Mouse (Mus musculus) cerebellum, postnatal 4 days (tissue): ENCODE measurements around the gene Klhl6.
"Not testable (repeated sequence)": the region's sequence is repeated elsewhere in the genome, so short reads cannot be mapped to it uniquely, and the experiment has no call there.

Source experiments
- DNase-seq, 2 experiments: peaks; one replicate each; pipeline ENCODE4 v3.0.0; 2022; ENCODE audit warnings: low spot score in 2 of 2, mixed read lengths in 1 of 2

The Klhl6 gene

DNA sequence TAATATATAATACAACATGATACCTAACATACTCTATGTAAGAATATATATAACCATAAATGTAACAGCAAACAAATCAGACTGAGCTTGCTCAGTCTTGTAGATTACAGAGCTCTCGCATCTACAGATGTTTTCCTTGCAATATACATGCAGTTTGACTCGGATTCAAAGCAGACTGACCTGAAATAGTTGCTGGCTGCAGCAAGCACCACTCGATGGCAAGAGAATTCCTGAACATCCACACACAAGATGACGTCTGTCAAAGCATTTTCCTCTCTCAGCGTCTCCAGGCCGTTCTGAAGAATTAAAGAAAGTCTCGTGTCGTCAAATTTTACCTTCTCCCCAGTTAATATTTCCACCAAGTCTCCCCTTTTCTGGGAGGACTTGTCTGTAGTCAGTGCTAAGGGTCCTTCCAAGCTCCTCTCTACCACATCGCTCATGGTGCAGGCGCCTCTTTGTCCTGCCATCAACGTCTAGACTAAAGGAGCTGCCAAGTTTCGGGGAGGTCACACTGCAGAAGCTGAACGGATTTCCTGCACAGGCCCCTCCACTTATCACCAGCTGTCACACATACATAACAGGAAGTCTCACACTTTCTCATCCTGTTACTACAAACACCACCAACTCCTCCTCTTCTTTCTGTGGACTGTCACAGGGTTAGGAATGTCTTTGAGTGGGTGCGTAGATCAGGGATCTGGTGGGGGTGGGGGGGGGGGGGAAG lies at the start of gene Klhl6:
Gene Klhl6 (minus strand): TSS at position 501 of the 721 bp plus-strand sequence.
- DNase-seq: no peak

DNA sequence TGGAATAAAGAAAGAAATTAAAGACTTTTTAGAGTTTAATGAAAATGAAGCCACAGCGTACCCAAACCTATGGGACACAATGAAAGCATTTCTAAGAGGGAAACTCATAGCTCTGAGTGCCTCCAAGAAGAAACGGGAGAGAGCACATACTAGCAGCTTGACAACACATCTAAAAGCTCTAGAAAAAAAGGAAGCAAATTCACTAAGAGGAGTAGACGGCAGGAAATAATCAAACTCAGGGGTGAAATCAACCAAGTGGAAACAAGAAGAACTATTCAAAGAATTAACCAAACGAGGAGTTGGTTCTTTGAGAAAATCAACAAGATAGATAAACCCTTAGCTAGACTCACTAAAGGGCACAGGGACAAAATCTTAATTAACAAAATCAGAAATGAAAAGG lies 44.4 kb upstream of the Klhl6 start:
- DNase-seq: not testable (repeated sequence)

DNA sequence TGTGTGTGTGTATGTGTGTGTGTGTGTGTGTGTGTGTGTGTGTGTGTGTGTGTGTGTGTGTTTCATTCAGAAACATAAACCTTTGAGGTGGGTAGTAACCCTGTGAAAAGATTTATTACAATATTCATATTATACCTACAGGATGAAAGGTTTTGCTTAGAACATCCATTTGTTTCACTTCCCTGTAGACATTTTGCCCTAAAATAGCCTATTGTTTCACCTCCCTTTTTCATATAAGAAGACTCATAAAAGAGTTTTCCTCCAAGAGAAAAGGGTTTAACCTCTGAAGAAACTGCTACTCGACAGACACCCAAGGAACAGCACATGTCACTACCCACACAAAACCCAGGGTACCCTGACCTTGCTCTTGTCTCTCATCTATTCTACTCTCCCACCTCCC lies 40.0 kb upstream of the Klhl6 start:
- no peak for DNase-seq

DNA sequence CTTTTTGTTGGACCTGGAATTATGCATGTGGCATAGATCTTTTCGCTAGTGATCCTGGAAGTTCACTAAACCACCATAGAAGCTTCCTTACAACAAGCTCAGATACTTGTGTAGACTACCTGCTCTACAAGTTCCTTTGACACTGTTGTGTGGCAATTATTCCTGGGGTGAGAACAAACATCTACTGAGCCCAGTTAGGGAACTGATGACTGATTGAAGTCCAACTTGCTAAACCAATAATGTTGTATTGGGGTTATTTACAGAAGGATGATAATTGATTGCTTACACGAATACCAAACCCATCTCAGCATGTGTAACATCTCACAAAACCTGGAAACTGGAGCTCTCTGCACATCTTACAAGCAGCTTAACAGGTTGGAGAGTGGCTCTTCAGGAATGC lies 39.0 kb upstream of the Klhl6 start:
- no peak for DNase-seq

DNA sequence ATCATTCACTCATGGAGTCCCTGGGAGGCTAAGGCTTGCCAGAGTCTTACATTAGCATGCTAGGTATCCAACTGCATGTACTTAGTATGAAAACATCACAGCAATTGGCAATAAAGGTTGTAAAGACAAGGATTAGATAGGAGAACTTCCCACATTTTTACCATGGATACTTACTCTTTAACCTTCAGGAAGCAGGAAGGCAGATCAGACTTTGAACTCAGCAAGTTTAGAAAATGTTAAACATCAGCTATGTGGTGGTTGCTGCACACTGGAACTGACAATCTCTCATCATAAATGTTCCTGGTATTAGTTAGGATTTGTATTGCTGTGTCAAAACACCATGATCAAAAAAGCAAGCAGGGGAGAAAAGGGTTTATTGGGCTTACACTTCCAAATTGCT lies 29.8 kb upstream of the Klhl6 start:
- no peak for DNase-seq

DNA sequence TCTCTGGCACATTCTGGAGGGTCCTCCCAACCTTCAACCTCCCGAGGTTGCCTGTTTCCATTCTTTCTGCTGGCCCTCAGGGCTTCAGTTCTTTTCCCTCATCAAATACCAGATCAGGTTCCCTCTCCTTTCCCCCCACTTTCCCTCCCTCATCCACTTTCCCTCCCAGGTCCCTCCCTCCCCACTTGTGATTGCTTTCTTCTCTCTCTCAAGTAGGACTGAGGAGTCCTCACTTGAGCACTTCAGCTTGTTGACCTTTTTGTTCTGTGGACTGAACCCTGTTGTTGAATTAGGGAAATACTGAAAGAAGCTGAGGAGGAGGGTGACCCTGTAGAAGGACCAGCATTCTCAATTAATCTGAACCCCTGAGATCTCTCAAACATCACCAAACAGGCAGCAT lies 23.2 kb upstream of the Klhl6 start:
- DNase-seq: no peak

DNA sequence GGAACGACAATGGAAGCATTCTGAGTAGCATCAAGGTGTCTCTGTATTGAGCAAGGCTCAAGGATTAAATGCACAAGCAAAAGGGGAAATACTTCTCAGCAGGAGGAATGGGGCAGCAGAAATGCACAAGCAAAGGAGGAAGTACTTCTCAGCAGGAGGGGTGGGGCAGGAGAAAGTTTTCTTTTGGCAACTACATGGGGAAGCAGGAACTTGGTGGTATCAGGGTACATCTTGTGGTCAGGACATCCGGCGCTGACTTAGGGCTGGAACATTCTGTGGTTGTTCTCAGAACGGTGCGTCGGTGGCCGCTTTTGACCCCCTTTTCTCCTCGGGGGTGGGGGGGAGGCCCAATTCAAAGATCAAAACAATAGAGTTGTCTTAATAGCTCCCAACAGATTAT lies 17.4 kb upstream of the Klhl6 start:
- DNase-seq: not testable (repeated sequence)

DNA sequence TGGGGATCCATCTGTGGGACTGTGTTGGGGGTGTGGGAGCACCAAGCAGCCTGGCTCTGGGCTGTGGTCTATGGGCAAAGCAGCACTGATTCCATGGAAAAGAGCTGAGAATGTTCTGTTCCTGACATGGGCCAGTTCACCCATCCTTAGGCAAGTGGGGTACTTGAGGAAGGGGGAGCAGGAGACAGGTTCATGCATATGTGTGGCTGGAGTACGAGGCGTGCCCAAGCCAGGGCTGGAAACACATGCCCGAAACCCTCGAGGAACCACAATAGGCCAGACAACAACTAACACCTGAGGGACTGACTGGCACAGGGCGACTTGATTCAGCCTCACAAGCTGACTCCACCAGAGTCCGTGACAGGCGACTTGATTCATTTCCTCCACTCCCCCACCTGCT lies 14.8 kb upstream of the Klhl6 start:
- DNase-seq: no peak

DNA sequence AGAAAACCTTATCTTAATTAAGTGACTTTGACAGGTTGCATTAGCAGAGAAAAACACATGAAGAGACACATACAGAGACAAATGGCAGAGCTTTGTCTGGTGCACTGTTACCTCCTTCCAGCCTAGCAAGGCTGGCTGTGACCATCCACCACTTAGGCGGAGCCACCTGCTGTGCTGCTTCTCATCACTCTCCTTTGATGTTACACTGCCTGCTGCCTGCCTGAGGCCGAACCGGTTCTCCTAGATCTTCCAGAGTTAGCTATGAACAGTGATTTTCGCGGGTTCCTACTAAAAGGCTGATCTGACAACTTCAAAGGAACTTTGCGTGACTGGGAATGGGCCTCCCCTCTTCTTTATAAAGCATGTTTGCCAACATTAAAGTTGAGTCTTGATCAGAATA lies 14.1 kb upstream of the Klhl6 start:
- DNase-seq: not testable (repeated sequence)

DNA sequence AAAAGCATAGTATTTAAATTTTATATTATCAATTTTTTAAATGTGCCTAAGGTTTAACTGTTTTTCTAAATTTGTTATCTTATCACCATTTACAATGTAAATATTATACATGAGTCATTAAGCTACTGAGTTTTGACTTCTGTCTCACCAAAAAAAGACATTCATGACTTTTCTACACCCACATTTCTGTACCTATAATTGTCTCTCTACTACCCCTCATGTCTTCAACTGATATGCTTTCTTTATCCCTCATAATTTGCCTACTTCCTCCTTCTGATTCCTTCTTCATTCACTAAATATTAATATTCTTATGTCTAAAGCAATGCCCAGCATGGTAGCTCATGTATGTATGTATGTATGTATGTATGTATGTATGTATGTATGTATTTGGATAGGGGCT lies 13.0 kb upstream of the Klhl6 start:
- DNase-seq: no peak

DNA sequence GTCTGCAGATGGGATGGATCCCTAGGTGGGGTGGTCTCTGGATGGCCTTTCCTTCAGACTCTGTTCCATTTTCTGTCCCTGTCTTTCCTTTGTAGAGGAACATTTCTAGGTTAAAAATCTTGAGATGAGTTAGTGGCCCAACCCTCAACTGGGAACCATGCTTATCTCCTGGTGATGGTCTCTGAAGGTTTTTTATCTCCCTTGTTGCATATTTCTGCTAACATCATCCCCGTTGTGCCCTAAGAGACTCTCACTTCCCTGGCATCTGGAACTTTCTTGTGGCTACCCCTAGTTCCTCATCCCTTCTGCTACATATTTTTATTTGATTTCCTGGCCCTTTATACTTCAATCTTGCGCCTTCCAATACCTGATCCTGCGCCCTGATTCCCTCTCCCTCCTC lies 10.4 kb upstream of the Klhl6 start:
- DNase-seq: no peak

DNA sequence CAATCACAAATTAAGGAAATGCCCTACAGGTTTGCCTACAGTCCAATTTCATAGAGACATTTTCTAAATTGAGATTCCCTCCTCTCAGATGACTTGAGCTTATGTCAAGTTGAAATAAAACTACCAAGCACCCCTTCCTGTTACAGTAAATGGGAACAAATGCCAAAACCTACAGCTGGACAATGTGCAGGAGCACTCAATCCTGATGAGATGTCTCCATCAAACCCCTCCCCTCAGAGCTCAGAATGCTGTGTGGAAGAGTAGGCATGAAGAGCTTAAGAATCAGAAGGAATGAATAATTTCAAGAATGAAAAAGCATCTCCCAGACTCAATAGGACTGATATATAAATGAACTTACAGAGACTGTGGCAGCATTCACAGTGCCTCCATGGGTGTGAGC lies 7.7 kb upstream of the Klhl6 start:
- DNase-seq: no peak

DNA sequence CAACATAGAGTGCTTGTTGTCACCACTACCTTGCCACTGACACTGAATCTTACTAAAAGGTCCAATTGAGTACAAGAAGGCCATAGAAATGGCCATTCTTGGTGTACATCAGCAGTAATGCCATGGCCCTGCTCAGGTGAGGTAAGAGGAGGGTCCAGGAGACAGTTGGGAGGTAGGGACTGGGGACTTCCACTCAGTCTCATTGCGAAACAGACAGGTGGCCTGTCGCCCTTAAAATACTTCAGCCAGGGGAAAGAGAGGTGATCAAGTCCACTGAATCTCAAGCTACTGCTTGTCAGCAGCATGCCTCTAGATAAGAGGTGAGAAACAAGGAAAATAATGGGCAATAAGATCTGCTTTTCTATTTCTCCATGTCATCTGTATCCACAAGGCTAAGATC lies 4.8 kb upstream of the Klhl6 start:
- DNase-seq: no peak

DNA sequence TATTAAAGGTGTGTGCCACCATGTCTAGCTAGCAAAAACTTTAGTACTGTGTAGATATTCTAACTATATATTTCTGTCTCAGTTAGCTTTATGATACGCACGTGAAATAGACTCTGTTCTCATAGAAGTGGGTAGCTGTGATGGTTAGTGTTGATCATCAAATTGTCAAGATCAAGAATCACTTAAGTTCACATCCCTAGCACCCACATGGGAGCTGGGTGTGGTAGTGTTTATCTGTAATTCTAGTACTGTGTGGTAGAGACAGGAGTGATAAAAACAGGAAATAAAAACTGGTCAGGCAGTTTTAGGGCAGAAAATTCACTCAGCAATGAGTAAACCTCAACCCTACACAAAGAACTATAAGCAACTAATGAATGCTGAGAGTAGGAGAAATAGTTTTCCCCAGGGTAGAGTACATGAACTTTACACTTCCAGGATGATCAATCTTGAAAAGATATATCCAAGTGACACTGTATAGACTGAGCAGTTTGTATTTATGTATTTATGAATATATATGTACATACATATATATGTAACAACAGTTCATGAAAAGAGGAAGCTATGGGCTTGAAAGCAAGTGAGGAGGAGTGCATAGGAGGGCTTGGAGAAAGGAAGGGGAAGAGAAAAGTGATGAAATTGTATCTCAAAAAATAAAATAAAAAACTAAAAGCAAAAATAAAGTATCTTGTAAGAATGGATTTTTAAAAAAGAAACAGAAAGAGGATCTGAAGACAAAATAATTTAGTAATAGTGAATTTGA lies 2.2 kb upstream of the Klhl6 start:
- no peak for DNase-seq

DNA sequence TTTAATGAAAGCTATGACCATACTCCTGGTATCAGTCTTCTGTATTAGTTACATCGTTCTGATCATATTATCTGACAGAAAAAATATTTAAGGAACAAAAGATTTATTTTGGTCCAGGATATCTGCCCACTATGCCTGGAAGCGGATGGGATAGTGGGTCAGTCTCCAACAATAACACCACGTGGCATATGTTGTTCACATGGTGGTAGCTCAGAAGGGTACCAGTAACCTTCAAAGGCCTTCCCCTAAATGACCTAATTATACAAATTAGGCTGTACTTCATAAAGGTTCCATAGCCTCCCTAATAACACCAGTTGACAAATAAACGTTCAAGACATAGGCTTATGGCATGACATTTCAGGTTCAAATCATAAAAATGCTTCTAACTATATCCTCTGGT lies 722 bp upstream of the Klhl6 start:
- no peak for DNase-seq

DNA sequence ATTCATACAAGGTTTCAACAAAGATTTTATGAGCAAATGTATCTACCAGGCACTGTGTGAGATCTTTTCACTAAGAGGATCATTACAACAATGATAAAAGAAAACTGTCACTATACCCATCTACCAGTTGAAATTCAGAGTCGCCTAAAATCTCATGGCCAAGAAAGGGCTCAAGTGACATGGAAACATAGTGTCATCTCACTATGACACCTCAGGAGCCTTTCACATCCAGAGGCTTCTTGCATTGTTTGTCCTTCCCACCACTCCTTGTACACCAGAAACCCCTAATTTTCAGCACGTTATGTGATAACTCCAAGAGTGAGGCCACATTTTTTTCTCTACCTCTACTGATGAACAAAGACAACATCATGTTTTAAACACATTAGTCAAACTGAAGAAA lies 1.2 kb downstream of the Klhl6 start:
- DNase-seq: no peak

DNA sequence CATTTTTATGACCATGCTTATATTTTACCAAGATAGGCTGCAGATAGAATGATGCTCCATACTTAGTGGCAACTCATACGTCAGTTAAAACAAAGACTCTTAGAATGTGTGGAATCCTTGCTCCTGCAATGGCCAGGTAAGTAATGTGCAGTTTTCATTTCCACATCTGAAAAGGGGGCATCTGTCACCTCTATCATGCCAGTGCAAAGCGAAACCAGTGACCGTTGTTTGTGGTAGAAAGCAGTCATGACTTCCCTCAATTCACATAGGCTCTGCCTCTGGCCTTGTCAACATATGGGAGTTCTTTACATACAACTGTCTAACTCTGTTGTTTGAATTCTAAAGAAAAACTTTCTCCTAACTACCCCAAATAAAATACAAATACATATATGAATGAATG lies 1.8 kb downstream of the Klhl6 start:
- DNase-seq: no peak

DNA sequence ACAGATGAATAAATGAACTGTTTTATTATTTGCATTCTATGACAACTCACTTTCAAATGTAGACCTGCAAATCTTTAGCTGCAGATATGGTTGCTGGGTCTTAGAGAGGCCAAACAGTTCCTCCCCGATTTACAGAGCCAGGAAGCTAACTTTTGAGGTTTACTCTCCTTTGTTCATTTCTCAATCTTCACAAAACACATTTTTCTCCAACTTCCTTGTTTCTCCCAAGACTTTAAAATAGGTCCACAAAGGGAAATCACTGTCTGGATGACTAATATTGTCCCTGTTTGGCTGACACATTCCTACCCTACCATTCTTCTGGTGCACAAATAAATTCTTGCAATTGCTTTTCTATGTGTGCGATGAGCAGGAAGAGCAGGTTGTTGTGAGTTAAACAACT lies 3.1 kb downstream of the Klhl6 start:
- no peak for DNase-seq

DNA sequence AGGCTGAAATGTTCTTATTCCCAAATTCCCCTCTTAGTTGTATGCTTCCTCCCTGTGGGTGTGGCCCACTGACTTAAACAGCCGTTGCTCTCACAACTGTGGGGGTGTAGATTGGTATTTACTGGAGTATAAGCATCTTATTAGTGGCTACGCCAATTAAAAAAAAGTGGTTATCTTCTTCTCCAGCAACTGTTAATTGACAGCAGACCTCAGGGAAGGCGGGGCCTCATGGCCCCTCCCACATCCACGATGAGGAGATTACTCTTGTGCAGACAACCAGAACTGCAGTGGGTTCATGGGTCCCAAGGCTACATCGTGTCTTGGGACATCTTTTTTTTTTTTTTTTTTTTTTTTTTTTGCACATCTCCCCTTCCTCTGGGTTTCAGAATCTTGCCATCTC lies 5.6 kb downstream of the Klhl6 start:
- DNase-seq: no peak

DNA sequence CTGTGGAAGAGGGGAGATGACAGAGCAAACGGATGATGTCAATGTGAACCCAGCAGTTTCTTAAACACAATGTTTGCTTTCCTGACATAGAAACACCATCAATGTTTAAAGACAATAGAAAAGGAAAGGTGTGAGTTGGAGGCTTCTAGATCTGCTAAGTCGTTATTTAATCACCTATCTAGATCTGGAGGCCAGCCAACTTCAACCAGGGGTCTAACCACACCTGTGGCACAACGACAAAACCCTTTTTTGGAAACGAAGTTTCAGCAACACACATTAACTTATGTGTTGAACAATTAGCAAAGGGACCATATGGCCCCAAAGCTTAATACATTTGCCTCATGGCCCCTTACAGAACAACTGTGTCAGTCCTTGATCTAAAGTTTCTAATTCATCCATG lies 6.0 kb downstream of the Klhl6 start:
- no peak for DNase-seq

DNA sequence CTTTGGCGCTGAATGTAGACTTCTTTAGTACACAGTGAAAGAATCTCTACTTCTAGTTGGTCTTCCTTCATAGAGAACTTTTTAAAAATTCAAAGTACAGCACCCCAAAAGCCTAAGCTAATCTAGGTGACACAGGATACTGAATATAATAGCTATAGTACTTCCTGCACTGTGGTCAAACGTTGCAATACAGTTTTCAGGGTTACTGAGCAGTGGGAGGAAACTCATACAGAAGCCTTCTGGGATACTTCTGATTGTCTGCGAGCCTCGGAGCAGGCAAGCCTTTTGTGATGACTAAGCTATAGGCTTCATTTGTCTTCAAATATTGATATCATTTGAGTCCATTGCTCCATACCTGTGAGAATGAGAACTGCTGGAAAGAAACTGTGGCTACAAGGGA lies 7.4 kb downstream of the Klhl6 start:
- DNase-seq: no peak

DNA sequence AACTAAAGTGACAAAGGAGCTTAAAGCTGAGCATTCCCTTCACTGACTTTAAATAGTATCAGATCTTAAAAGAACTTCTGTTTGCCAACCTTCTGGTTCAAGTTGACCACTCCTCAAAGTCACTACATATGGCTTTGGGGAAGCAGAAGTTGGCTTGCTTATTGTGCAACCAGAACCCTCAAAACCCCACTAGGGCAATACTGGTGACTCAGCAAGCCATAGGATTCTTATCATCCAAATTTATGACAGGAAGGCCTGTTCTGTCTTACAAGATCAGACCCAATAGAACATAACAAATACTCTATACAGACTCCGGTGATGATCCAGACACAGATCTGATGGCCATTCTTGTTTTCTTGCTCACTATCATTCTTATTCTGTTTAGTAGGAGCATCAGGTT lies 9.4 kb downstream of the Klhl6 start:
- no peak for DNase-seq

DNA sequence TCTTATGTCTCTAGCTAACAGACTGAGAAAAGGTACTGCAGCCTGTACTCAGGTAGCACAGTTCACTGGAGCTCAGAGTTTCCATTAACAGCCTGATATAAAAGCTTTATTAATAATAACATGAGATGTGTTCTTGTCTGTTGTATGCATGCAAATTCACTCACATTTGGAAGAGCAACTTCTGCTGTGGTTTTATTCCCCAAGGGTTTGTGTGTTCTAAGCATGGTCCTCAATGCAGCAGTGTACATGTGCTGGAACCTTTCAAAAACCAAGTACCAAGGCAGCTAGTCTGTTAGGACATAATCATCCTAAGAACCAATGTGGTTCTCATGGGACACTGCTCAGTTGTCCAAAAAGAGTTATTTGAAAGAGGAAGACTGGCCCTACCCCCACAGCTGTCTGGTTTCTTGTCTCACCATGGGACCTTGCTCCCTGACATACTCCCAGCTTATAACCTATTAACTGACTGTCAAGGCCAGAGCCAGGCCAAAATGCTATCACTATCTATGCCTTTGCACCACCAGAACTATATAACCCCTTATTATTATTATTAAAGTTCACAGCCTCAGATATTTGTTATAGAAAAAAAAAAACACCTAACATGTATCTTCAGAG lies 10.0 kb downstream of the Klhl6 start:
- DNase-seq: no peak
